Mouse (Mus musculus): Measurements from ENCODE around the gene Ecpas. TPM values are rescaled to one million over a fixed set of nuclear protein-coding genes. Genes with fewer than 3 reads are reported as not detected.

Gene Ecpas
- polyA plus RNA-seq, 1 experiment: 14.4 TPM

DNA sequence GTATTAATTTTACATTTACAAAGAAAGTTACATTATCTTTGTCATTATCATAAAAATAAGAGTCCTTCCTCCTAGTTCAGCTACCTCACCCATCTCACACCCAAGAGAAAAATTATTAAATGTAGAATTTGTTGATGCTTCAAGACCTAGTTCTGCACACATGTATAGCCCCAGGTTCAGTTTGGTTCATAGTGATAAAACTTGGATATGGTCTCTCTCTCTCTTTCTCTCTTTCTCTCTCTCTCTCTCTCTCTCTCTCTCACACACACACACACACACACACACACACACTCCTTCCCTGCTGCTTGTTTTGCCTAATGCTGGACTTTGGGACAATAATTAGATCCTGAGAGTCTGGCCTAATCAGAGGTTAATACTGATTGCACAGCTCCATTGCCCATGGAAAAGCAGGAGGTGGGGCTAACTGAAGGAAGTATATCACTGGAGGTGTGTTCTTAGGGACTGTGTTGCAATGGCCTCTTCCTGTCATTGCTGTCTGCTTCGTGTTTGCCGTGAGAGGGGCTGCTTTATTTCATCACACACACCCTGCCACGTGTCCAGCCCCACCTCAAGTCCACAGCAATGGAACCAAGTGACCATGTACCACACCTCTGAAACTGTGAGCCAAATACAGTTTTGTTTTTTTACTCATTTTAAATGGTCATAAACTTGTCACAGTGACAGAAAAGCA lies 932 bp upstream of the Ecpas start:
- Histone ChIP-seq H3K4me1 (ENCODE audit: control insufficient read depth, insufficient read depth, low read length) (peaks cover 9% of the 10 kb centered on the region), H3K4me3 (replicated peaks; ENCODE audit: extremely low read depth, low read depth, low read length) (peak overlapping the region; percentile 4)
- TF ChIP-seq POLR2A (IDR thresholded peaks at IDR 0.05; ENCODE audit: borderline replicate concordance, extremely low read depth, low read depth, low read length) (no peak), CTCF (IDR thresholded peaks at IDR 0.05; ENCODE audit: insufficient read depth, low read length) (no peak)
- DNase-seq: no peak
- WGBS: 37% methylated on average over 3 of the region's 3 CpGs

GRCm38 (mm10) chr4:58911831-58912628 lies 519 bp downstream of the Ecpas start:
- no peak for DNase-seq
- WGBS: under 1% methylated on average over 108 of the region's 126 CpGs

DNA sequence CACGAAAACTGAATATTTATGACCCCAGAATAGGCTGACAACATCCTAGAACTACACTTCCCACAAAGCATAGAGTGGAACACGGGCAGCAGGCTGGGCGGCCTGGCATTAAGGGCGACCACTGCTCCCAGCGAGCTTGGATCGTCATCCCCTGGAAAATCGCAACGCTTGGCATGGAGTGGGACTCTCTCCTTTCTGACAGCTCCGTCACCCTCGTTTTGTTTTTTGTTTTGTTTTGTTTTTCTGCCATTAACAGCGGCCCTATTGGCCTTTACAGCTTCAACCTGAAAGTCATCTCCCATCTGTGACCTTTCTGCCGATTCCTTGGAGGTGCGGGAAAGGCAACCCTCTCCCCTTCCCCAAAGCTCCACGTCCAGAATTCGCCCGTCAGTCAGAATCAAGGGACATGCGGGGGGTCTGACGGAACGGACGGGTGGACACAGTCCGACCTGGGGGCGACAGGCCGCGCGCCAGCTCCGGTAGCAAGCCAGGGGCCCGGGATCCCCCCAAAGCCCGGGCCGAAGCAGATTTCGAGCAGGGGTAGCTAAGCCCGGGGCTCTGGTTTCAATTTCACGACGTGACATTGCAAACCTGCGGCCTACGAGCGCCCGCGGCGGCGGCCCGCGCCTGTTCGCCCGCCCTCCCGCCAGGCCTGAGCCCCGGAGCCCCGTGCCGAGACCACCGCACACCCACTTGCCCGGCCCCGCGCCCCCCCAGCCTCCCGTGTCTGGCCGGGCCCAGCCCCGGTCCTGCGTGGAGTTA lies 1.3 kb downstream of the Ecpas start:
- under 1% methylated on average over 56 of the region's 56 CpGs for WGBS
- DNase-seq: peak; percentile 79
- TF ChIP-seq POLR2A (IDR thresholded peaks at IDR 0.05; ENCODE audit: borderline replicate concordance, extremely low read depth, low read depth, low read length): peak; percentile 55; the same call in 1 of the 2 replicates
- no peak for TF ChIP-seq CTCF (IDR thresholded peaks at IDR 0.05; ENCODE audit: insufficient read depth, low read length)
- H3K4me3 ChIP-seq (replicated peaks; ENCODE audit: extremely low read depth, low read depth, low read length): peak overlapping the region; percentile 98
- peaks cover 9% of the 10 kb centered on the region for H3K4me1 ChIP-seq (ENCODE audit: control insufficient read depth, insufficient read depth, low read length)

More at GRCm38 (mm10) chr4:58911831-58912628, 519 bp downstream of the Ecpas start:
- TF ChIP-seq CTCF (IDR thresholded peaks at IDR 0.05; ENCODE audit: insufficient read depth, low read length) (no peak), POLR2A (IDR thresholded peaks at IDR 0.05; ENCODE audit: borderline replicate concordance, extremely low read depth, low read depth, low read length) (no peak)
- Histone ChIP-seq H3K4me1 (ENCODE audit: control insufficient read depth, insufficient read depth, low read length) (peaks cover 9% of the 10 kb centered on the region), H3K4me3 (replicated peaks; ENCODE audit: extremely low read depth, low read depth, low read length) (peak overlapping the region; percentile 98)

- Histone ChIP-seq H3K4me1 (ENCODE audit: control insufficient read depth, insufficient read depth, low read length) (peaks cover 9% of the 10 kb centered on the region), H3K4me3 (replicated peaks; ENCODE audit: extremely low read depth, low read depth, low read length) (peak overlapping the region; percentile 98)
- TF ChIP-seq POLR2A (IDR thresholded peaks at IDR 0.05; ENCODE audit: borderline replicate concordance, extremely low read depth, low read depth, low read length) (no peak), CTCF (IDR thresholded peaks at IDR 0.05; ENCODE audit: insufficient read depth, low read length) (no peak)
- DNase-seq: no peak
- WGBS: 36% methylated on average over 16 of the region's 16 CpGs
Measured at GRCm38 (mm10) chr4:58910175-58911068, 2.1 kb downstream of the Ecpas start.

DNA sequence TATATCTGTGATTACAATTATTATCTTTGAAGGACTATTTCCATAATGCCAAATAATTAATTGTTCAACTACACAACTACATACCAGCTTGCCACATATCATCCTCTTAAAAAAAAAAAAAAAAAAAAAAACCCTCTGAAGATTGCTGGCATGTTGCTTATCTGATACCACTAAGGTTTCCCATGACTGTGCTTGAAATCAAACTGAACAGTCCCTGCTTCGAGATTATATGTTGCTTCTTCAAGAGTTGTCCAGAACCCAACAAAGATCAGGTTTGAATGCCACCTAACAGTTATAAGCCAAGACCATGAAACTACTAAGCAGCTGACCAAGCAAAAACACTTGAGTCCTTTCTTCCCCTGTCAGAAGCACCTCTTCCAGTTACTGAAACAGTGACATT lies 5.1 kb downstream of the Ecpas start:
- Histone ChIP-seq H3K4me3 (replicated peaks; ENCODE audit: extremely low read depth, low read depth, low read length) (no peak overlapping the region), H3K4me1 (ENCODE audit: control insufficient read depth, insufficient read depth, low read length) (peaks cover 9% of the 10 kb centered on the region)
- TF ChIP-seq POLR2A (IDR thresholded peaks at IDR 0.05; ENCODE audit: borderline replicate concordance, extremely low read depth, low read depth, low read length) (no peak), CTCF (IDR thresholded peaks at IDR 0.05; ENCODE audit: insufficient read depth, low read length) (no peak)
- WGBS: 36% methylated on average over 1 of the region's 1 CpGs
- no peak for DNase-seq

GRCm38 (mm10) chr4:58898318-58898717 lies 14.2 kb downstream of the Ecpas start:
- DNase-seq: no peak
- no peak for TF ChIP-seq CTCF (IDR thresholded peaks at IDR 0.05; ENCODE audit: insufficient read depth, low read length)
- no peak for TF ChIP-seq POLR2A (IDR thresholded peaks at IDR 0.05; ENCODE audit: borderline replicate concordance, extremely low read depth, low read depth, low read length)
- Histone ChIP-seq H3K4me3 (replicated peaks; ENCODE audit: extremely low read depth, low read depth, low read length) (no peak overlapping the region), H3K4me1 (ENCODE audit: control insufficient read depth, insufficient read depth, low read length) (peaks cover 2% of the 10 kb centered on the region)

DNA sequence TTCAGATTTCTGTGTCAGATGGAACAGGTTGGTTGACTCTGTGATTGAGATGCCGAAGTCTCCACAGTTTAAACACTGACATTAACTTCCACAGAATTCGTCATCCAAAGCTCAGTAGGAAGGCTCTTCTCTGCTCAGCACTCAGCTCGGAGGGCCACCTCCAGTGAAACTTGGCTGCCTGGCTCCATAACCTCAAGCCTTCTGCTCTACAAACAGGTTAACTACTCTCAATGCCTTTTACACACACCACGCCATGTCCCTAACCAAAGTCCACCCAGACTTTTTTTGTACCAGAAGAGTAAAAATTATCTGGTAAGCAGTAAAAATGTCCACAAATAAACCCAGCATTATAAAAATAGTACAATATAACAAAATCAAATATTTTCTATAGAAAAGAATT lies 15.1 kb downstream of the Ecpas start:
- TF ChIP-seq POLR2A (IDR thresholded peaks at IDR 0.05; ENCODE audit: borderline replicate concordance, extremely low read depth, low read depth, low read length) (no peak), CTCF (IDR thresholded peaks at IDR 0.05; ENCODE audit: insufficient read depth, low read length) (no peak)
- H3K4me1 ChIP-seq (ENCODE audit: control insufficient read depth, insufficient read depth, low read length): peaks cover 2% of the 10 kb centered on the region
- H3K4me3 ChIP-seq (replicated peaks; ENCODE audit: extremely low read depth, low read depth, low read length): no peak overlapping the region
- WGBS: 59% methylated on average over 4 of the region's 4 CpGs
- no peak for DNase-seq

GRCm38 (mm10) chr4:58894399-58894798 lies 18.1 kb downstream of the Ecpas start:
- Histone ChIP-seq H3K4me3 (replicated peaks; ENCODE audit: extremely low read depth, low read depth, low read length) (no peak overlapping the region), H3K4me1 (ENCODE audit: control insufficient read depth, insufficient read depth, low read length) (peaks cover 2% of the 10 kb centered on the region)
- no peak for TF ChIP-seq POLR2A (IDR thresholded peaks at IDR 0.05; ENCODE audit: borderline replicate concordance, extremely low read depth, low read depth, low read length)
- no peak for TF ChIP-seq CTCF (IDR thresholded peaks at IDR 0.05; ENCODE audit: insufficient read depth, low read length)
- 90% methylated on average over 7 of the region's 7 CpGs for WGBS
- DNase-seq: no peak
